Mouse (Mus musculus) embryonic stem cell, embryonic (primary cell): Measurements from ENCODE around the gene Wwc2.

Experiments used
- CTCF ChIA-PET, 4 experiments: fragments of 300-600 bp in 2 of 4; fragments of 350-600 bp in 2 of 4; sonication (Branson Sonifier 250); formaldehyde crosslinking; loops; one replicate each; lab custom pipeline; 2022; ENCODE audit warnings: inconsistent platforms in 2 of 4; lab: Charles Lee
- POLR2A ChIA-PET, 4 experiments: fragments of 300-600 bp in 2 of 4; fragments of 350-600 bp in 2 of 4; sonication (Branson Sonifier 250); formaldehyde crosslinking; loops; one replicate each; lab custom pipeline; 2022; ENCODE audit warnings: antibody characterized with exemption in 4 of 4, inconsistent platforms in 1 of 4; lab: Charles Lee

Gene Wwc2

DNA sequence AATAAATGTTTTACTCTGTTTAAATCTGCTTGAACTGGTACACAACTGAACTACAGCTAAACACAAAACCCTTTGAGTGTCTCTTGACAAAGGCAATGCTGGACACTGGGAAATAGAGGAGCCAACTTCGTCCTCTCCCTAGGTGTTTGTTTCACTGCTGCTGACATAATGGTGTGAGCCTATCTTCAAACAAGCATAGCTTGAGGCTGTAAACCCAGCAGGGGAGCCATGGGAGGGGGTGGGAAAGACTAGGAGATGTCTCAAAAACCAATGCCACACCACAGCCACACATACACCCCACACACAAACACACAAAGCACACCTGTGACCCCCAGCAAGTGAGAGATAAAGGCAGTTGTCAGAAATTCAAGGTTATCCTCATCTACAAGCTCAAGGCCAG, 6.0 kb upstream of the Wwc2 start:
- CTCF ChIA-PET = interaction anchor here in 3 of 4 experiments (0.6 to 2.8 kb wide), 7 partner anchors 18 to 436 kb away, joined by 3 to 15 read pairs (median 6); no protein-coding TSS in a partner anchor
- POLR2A ChIA-PET = interaction anchor here in 3 of 4 experiments (0.6 to 15.2 kb wide), 8 partner anchors 9 to 740 kb away, joined by 3 to 353 read pairs (median 6); no protein-coding TSS in a partner anchor

DNA sequence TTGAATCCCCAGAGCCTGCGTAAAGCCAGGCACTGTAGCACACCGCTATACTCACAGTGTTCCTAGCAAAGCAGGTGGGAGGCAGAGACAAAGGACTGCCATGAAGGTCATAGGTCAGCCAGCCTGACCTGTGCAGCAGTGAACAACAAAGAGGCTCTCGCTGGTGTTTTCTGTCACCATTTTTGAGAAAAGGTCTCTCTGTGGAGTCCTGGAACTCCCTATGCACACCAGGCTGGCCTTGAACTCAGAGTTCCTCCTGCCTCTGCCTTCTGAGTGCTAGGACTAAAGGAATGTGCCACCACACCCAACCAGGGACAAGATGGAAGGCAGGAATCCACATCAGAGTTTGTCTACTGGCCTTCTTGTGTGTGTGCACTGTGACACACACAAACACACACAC, 5.4 kb upstream of the Wwc2 start:
- ChIA-PET POLR2A (interaction anchor here in 3 of 4 experiments (0.6 to 15.2 kb wide), 15 partner anchors 9 to 284 kb away, joined by 3 to 353 read pairs (median 10); no protein-coding TSS in a partner anchor), CTCF (interaction anchor here in 3 of 4 experiments (0.6 to 2.8 kb wide), 4 partner anchors 17 to 437 kb away, joined by 3 to 15 read pairs (median 5); no protein-coding TSS in a partner anchor)

GRCm38 (mm10) chr8:47995391-47995790, 4.7 kb upstream of the Wwc2 start:
- CTCF ChIA-PET = interaction anchor here (0.9 to 2.8 kb wide), 7 partner anchors 16 to 128 kb away, joined by 3 to 15 read pairs (median 4); no protein-coding TSS in a partner anchor
- POLR2A ChIA-PET = interaction anchor here in 3 of 4 experiments (0.9 to 15.2 kb wide), 16 partner anchors 10 to 63 kb away, joined by 3 to 353 read pairs (median 10); no protein-coding TSS in a partner anchor

DNA sequence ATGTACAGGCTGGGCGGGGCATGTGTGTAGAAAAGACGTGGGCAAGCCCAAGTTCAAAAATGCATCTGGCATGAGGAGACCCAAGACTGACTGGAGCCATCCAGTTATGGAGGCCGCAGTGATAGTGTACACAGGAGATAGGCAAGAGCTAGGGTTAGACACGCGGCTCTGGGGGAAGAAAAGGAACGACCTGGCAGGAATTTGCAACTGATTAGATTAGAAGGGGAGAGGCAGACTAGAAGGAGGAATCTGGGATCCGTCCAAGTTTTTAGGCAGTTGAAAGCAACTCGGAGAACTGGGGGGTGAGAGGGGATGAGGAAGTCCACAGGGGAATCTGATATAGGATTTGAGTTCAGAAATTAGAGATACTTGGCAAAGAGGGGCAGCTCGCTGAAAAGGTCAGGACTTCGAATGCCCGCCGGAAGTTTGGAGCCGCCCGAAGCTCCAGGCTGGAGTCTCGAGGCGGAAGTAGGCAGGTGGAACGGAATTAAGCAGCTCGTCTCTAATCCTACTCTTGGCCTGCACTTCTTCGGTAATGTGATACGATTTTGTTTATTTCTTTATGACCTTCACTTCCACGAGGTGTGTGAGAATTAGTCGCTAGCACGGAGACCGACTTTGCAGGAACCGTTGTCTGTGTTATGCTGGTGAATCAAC, 4.0 kb upstream of the Wwc2 start:
- POLR2A ChIA-PET = interaction anchor here (0.5 to 15.2 kb wide), 24 partner anchors 9 to 1852 kb away, joined by 3 to 353 read pairs (median 4); no protein-coding TSS in a partner anchor
- CTCF ChIA-PET = interaction anchor here (0.9 to 2.8 kb wide), 6 partner anchors 16 to 127 kb away, joined by 3 to 15 read pairs (median 4); no protein-coding TSS in a partner anchor

- POLR2A ChIA-PET = interaction anchor here (0.5 to 15.2 kb wide), 52 partner anchors 8 to 457 kb away, joined by 3 to 353 read pairs (median 4); partner anchors contain the start of genes Ing2 (in 3 of the 4), Rwdd4a (in 1 of the 4) and Trappc11 (in 1 of the 4)
- CTCF ChIA-PET = interaction anchor here (0.6 to 5.6 kb wide), 13 partner anchors 9 to 47 kb away, joined by 3 to 62 read pairs (median 5); no protein-coding TSS in a partner anchor
These were observed 345 bp downstream of the Wwc2 start for GRCm38 (mm10) chr8:47990386-47990772.

GRCm38 (mm10) chr8:47989655-47990385, 904 bp downstream of the Wwc2 start:
- ChIA-PET CTCF (interaction anchor here (0.7 to 5.6 kb wide), 12 partner anchors 8 to 47 kb away, joined by 3 to 62 read pairs (median 6); no protein-coding TSS in a partner anchor), POLR2A (interaction anchor here (0.5 to 15.2 kb wide), 58 partner anchors 9 to 1176 kb away, joined by 3 to 353 read pairs (median 4); partner anchors contain the start of genes Ing2 (in 3 of the 4), Rwdd4a (in 1 of the 4) and Trappc11 (in 1 of the 4))

GRCm38 (mm10) chr8:47989211-47989610, 1.5 kb downstream of the Wwc2 start:
- CTCF ChIA-PET = interaction anchor here in 3 of 4 experiments (1.1 to 5.6 kb wide), 6 partner anchors 10 to 46 kb away, joined by 3 to 62 read pairs (median 14); no protein-coding TSS in a partner anchor
- POLR2A ChIA-PET = interaction anchor here (0.6 to 15.2 kb wide), 29 partner anchors 9 to 1176 kb away, joined by 3 to 353 read pairs (median 5); partner anchors contain the start of genes Ing2 (in 1 of the 4), Rwdd4a (in 1 of the 4) and Trappc11 (in 1 of the 4)

DNA sequence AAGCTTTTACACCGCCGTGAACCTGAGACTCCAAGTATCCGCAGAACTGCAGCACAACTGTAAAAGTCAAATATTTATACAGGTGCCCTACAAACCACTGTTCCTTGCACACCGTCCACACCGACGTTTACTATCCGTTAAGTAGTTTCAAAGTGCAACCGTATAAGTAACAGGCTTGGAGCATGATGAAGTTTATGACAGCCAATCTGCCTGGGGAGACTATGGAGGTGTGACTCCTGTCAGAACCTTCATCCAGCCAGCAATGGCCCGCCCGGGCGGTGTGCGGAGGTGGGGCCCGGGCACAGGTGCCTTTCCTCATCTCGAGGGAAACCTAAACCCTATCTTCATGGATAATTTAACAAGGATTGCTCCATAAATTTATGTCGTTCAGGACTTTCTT, 2.6 kb downstream of the Wwc2 start:
- POLR2A ChIA-PET = interaction anchor here in 3 of 4 experiments (0.6 to 15.2 kb wide), 16 partner anchors 9 to 743 kb away, joined by 3 to 353 read pairs (median 6); no protein-coding TSS in a partner anchor
- CTCF ChIA-PET = interaction anchor here in 3 of 4 experiments (0.5 to 5.6 kb wide), 4 partner anchors 9 to 45 kb away, joined by 3 to 62 read pairs (median 38); no protein-coding TSS in a partner anchor

GRCm38 (mm10) chr8:47985644-47986043, 5.1 kb downstream of the Wwc2 start:
- CTCF ChIA-PET = interaction anchor here in 2 of 4 experiments (0.9 to 2.1 kb wide), 2 partner anchors 31 kb away, joined by 3 to 5 read pairs; no protein-coding TSS in a partner anchor
- POLR2A ChIA-PET = interaction anchor here in 3 of 4 experiments (0.7 to 15.2 kb wide), 14 partner anchors 7 to 271 kb away, joined by 3 to 353 read pairs (median 7); no protein-coding TSS in a partner anchor

- ChIA-PET CTCF (interaction anchor here in 2 of 4 experiments (0.9 to 2.1 kb wide), 2 partner anchors 31 kb away, joined by 3 to 5 read pairs; no protein-coding TSS in a partner anchor), POLR2A (interaction anchor here in 3 of 4 experiments (0.7 to 15.2 kb wide), 13 partner anchors 7 to 271 kb away, joined by 3 to 353 read pairs (median 7); no protein-coding TSS in a partner anchor)
These were observed 5.5 kb downstream of the Wwc2 start for GRCm38 (mm10) chr8:47985243-47985642.

DNA sequence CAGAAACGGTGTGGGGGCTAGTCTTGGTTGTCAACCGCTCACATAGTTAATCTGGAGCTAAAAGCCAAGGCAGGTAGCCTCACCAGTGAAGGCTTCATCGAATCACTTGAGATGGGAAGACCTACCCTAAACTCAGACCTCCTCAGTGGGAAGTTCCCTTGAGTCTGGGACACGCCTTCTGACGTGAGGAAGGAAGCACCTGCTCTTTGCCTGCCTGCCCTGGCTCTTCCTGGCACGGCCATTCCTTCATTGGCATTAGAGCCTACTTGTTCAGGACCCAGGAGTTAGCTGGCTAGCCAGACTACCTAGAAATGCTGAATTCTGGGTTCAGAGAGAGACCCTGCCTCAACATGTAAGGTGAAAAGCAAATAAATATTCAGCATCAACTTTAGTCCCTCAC, 9.6 kb downstream of the Wwc2 start:
- ChIA-PET POLR2A (interaction anchor here in 3 of 4 experiments (0.6 to 10.3 kb wide), 10 partner anchors 8 to 830 kb away, joined by 3 to 353 read pairs (median 20); partner anchors contain the start of gene Wwc2 (in 3 of the 3)), CTCF (interaction anchor here in 3 of 4 experiments (0.6 to 4.2 kb wide), 6 partner anchors 9 to 572 kb away, joined by 3 to 62 read pairs (median 3); partner anchors contain the start of gene Wwc2 (in 2 of the 3))

GRCm38 (mm10) chr8:47979876-47980275, 10.8 kb downstream of the Wwc2 start:
- POLR2A ChIA-PET = interaction anchor here (0.7 to 10.3 kb wide), 33 partner anchors 9 to 643 kb away, joined by 3 to 353 read pairs (median 5); partner anchors contain the start of gene Wwc2 (in 4 of the 4)
- CTCF ChIA-PET = interaction anchor here (0.5 to 4.2 kb wide), 34 partner anchors 9 to 336 kb away, joined by 3 to 62 read pairs (median 8); partner anchors contain the start of gene Wwc2 (in 4 of the 4)

- CTCF ChIA-PET = interaction anchor here (0.5 to 4.2 kb wide), 74 partner anchors 9 to 1801 kb away, joined by 3 to 62 read pairs (median 4); partner anchors contain the start of gene Wwc2 (in 4 of the 4)
- POLR2A ChIA-PET = interaction anchor here (0.5 to 10.3 kb wide), 58 partner anchors 8 to 1010 kb away, joined by 3 to 353 read pairs (median 4); partner anchors contain the start of gene Wwc2 (in 4 of the 4)
These were observed 12.0 kb downstream of the Wwc2 start for GRCm38 (mm10) chr8:47978755-47979154.

- POLR2A ChIA-PET = interaction anchor here in 3 of 4 experiments (0.6 to 10.3 kb wide), 82 partner anchors 8 to 385 kb away, joined by 3 to 353 read pairs (median 5); partner anchors contain the start of genes Wwc2 (in 3 of the 3) and Ing2 (in 1 of the 3)
- CTCF ChIA-PET = interaction anchor here (0.5 to 2.5 kb wide), 13 partner anchors 23 to 540 kb away, joined by 3 to 13 read pairs (median 4); no protein-coding TSS in a partner anchor
These were observed 15.8 kb downstream of the Wwc2 start for GRCm38 (mm10) chr8:47974963-47975314.

DNA sequence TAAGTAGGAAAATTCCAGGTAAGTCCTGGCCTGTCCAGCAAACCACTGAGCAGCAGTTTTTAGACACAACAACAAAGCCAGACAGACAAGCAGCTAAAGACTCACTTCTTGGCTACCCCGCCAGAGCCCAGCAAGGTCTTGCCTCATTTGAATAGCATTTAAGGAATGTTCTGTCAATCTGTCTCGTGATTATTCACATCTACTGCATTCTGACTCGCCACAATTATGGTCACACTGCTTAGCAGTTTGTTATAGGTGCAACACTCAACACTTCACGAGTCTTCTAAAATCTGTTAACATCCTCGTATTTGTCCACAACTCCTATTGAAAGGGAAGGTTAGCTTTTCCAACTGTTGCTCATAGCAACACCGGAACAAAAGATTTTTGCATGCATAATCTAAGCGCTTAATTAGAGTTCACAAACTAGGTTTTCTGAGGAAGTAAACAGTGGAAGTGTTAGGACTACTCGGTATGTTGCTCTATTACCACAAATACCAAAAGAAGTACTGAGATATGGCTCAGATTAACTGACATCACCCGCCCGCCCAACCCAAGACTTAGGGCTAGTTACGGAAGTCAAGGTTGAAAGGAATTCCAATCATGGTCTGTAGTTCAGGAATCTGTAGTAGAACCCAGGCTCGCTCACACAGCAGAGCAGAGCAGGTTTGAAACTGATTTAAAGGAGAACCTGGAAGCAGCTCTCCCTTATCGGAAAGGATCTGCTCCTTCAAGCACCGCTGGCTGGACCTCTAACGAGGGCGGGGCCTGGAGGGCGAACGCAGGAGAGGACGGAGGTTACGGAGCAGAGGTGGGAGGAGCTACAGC, 16.4 kb downstream of the Wwc2 start:
- ChIA-PET POLR2A (interaction anchor here in 3 of 4 experiments (0.6 to 10.3 kb wide), 85 partner anchors 8 to 339 kb away, joined by 3 to 353 read pairs (median 5); partner anchors contain the start of genes Wwc2 (in 3 of the 3) and Ing2 (in 1 of the 3)), CTCF (interaction anchor here in 3 of 4 experiments (0.6 to 2.5 kb wide), 10 partner anchors 23 to 246 kb away, joined by 3 to 13 read pairs (median 4); no protein-coding TSS in a partner anchor)
